Mouse (Mus musculus): Measurements from ENCODE around the gene Asprv1. TPM values are rescaled to one million over a fixed set of nuclear protein-coding genes. Genes with fewer than 3 reads are reported as not detected.

The Asprv1 gene
- polyA plus RNA-seq, 1 experiment = 2.0 TPM

DNA sequence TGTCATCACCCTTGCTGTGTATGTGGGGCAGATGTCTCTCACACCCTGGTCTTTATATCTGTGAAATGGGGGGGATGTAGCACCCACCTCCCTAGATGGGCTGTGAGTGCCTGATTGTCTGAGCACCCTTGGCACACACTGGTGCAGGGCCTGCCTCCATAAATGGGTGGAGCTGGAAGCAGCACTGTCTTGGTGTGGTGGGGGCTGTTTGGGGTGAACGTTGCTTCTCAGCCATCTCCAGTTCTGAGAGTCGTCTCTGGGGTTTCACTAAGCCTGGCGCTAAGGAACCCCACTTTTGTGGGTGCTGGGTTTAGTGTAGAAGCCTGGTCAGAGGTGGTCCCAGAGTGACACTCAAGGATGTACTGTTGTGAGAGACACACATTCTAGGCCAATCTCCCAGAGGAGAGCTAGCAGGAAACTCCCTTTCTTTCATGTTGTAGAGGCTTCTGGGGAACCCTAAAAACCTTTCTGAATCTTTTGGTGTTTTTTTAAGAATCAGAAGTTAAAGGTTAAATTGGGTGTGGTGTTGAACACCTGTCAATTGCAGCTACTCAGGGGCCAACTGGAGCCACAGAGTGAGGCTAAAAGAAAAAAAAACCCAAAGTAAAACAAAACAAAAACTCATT lies 16.9 kb downstream of the Asprv1 start:
- TF ChIP-seq POLR2A (IDR thresholded peaks at IDR 0.05; ENCODE audit: borderline replicate concordance, extremely low read depth, insufficient read depth, insufficient read length, poor library complexity, severe bottlenecking) = no peak
- DNase-seq (ENCODE audit: low read depth) = no peak

DNA sequence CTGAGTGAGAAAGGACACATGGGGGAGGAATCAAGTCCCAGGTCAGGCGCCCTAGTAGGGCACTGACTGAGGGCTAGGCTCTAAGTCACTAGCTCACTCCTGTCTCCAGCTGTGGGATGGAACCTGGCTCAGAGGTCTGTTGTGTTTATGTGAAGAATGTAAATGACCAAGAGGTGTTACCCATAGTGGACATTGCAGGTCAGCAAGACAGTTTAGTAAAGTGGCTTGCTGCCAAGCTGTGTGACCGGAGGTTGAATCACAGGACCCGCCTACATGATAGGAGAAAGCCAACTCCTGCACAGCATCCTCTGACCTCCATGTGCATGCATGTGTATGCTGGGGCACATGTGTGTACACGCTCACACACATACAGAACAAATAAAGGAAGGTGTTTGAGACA lies 17.6 kb downstream of the Asprv1 start:
- no peak for DNase-seq (ENCODE audit: low read depth)
- TF ChIP-seq POLR2A (IDR thresholded peaks at IDR 0.05; ENCODE audit: borderline replicate concordance, extremely low read depth, insufficient read depth, insufficient read length, poor library complexity, severe bottlenecking) (no peak), CTCF (IDR thresholded peaks at IDR 0.05; ENCODE audit: borderline replicate concordance, extremely low read depth, insufficient read depth, insufficient read length) (no peak)

DNA sequence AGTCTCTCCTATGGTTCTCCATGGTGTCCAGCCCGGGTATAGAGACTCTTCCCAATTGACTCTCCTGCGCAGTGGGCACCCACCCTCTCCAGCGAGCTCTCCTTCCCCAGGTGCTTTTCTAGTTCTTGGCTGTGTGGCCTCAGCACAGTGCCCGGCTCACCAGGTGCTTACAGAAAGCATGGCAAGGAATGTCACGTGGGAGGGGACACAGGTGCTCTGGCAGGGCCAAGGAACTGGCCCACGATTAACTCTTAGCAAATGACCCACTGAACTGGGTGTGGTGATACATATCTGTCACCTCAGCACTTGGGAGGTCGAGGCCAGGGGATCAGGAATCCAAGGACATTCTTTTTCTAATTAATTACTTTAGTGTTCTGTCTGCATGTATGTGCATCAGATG lies 18.2 kb downstream of the Asprv1 start:
- TF ChIP-seq CTCF (IDR thresholded peaks at IDR 0.05; ENCODE audit: borderline replicate concordance, extremely low read depth, insufficient read depth, insufficient read length) (no peak), POLR2A (IDR thresholded peaks at IDR 0.05; ENCODE audit: borderline replicate concordance, extremely low read depth, insufficient read depth, insufficient read length, poor library complexity, severe bottlenecking) (no peak)
- DNase-seq (ENCODE audit: low read depth) = no peak

DNA sequence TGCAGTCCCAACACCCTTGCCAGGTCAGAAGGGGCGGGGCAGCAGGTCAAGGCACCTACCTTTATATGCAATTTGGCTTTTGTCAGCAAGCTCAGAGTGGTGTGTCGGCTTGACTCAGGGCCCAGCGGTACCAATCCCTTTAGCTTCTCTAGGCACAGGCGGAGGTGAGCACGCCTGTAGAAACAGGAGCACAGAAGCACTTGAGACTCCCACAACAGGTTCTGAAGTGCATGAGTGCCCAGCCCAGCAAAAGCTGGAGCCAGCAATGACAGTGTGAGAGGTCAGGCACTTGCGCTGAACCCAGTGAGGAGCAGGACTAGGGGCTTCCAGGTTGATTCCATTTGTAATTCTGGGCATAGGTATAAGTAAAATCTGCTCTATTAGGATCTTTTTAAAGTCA lies 25.1 kb downstream of the Asprv1 start:
- no peak for DNase-seq (ENCODE audit: low read depth)
- TF ChIP-seq CTCF (IDR thresholded peaks at IDR 0.05; ENCODE audit: borderline replicate concordance, extremely low read depth, insufficient read depth, insufficient read length) = no peak
- no peak for TF ChIP-seq POLR2A (IDR thresholded peaks at IDR 0.05; ENCODE audit: borderline replicate concordance, extremely low read depth, insufficient read depth, insufficient read length, poor library complexity, severe bottlenecking)

DNA sequence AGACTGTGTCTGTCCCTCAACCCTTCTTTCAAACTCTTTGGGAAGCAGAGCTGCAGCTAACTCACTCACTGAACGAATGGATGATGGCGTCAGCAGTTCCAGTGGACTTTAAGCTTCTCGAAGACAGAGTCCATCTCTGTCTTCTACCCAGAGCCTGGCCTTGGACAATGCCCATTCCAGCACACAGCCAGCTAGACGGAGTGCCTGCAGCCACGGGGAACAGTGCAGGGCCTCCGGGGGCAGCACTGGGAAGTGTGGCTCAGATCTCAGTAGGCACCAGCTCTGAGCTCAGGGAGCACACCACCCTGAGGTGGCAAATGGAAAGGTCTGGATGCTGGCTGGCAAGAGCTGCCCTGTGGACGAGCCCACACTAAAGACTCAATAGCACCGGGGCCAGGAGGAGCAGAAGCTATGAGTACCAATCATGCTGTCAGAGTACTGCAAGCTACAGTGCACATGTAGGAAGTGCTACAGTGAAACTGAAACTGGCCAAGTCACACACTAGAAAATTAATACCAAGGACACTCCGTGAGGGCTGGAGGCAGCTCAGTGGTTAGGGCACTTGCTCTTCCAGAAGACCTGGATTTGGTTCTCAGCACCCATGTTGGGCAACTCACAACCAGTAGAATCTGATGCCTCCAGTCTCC lies 26.4 kb downstream of the Asprv1 start:
- DNase-seq (ENCODE audit: low read depth) = no peak
- TF ChIP-seq CTCF (IDR thresholded peaks at IDR 0.05; ENCODE audit: borderline replicate concordance, extremely low read depth, insufficient read depth, insufficient read length) (no peak), POLR2A (IDR thresholded peaks at IDR 0.05; ENCODE audit: borderline replicate concordance, extremely low read depth, insufficient read depth, insufficient read length, poor library complexity, severe bottlenecking) (no peak)

DNA sequence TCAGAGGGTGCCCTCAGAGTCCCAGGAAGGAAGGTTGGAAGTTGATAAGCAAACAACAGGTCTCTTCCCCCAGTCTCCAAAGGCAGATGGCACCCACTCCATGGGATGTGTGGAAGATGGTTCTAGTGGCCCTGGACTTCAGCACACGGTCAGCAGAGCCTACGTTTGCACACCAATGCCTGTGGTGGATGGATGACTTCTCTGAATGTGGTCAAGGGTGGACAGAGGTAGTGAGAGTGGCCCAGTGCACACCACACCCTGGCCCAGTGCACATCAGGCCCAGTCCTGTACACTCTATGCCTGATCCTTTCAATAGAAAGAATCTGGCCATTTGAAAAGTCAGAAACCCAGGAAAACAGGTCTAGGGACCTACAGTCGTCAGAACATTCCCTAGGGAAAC lies 30.5 kb downstream of the Asprv1 start:
- no peak for DNase-seq (ENCODE audit: low read depth)
- TF ChIP-seq POLR2A (IDR thresholded peaks at IDR 0.05; ENCODE audit: borderline replicate concordance, extremely low read depth, insufficient read depth, insufficient read length, poor library complexity, severe bottlenecking) (no peak), CTCF (IDR thresholded peaks at IDR 0.05; ENCODE audit: borderline replicate concordance, extremely low read depth, insufficient read depth, insufficient read length) (no peak)

DNA sequence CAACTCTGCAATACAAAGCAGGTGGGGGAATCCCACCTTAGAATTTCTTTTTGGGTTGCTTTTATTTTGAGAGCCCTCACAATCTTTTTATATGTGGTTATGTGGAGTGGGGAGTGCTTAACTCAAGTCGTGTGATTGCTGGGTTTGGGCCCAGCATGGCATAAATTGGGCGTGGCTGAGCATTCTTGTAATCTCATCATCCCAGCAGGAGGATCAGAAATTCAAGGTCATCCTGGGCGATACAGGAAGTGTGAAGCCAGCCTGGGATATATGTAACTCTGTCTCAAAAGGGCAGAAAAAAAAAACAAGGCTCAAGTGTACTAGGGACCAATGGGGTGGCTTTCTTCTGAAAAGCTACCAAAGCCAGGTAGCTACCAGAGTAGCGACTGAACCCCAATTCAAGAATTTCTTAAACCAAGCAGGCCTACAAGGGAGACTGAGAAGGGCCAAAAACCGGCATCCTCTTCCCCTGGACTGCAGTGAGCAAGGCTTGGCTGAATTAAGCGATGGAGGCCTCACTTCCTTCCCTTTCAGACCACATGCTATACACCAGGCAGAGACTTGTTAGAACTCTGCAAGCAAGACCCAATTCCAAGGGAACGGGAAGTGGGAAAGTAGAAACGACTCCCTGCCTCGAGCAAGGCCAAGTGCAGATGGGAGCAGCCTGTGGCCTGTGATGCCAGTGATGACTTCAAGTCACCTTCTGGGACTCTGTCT lies 32.4 kb downstream of the Asprv1 start:
- TF ChIP-seq POLR2A (IDR thresholded peaks at IDR 0.05; ENCODE audit: borderline replicate concordance, extremely low read depth, insufficient read depth, insufficient read length, poor library complexity, severe bottlenecking) = no peak
- no peak for TF ChIP-seq CTCF (IDR thresholded peaks at IDR 0.05; ENCODE audit: borderline replicate concordance, extremely low read depth, insufficient read depth, insufficient read length)
- no peak for DNase-seq (ENCODE audit: low read depth)

- TF ChIP-seq CTCF (IDR thresholded peaks at IDR 0.05; ENCODE audit: borderline replicate concordance, extremely low read depth, insufficient read depth, insufficient read length) (no peak), POLR2A (IDR thresholded peaks at IDR 0.05; ENCODE audit: borderline replicate concordance, extremely low read depth, insufficient read depth, insufficient read length, poor library complexity, severe bottlenecking) (no peak)
- DNase-seq (ENCODE audit: low read depth) = no peak
Measured at GRCm38 (mm10) chr6:86665076-86665475, 37.1 kb downstream of the Asprv1 start.

DNA sequence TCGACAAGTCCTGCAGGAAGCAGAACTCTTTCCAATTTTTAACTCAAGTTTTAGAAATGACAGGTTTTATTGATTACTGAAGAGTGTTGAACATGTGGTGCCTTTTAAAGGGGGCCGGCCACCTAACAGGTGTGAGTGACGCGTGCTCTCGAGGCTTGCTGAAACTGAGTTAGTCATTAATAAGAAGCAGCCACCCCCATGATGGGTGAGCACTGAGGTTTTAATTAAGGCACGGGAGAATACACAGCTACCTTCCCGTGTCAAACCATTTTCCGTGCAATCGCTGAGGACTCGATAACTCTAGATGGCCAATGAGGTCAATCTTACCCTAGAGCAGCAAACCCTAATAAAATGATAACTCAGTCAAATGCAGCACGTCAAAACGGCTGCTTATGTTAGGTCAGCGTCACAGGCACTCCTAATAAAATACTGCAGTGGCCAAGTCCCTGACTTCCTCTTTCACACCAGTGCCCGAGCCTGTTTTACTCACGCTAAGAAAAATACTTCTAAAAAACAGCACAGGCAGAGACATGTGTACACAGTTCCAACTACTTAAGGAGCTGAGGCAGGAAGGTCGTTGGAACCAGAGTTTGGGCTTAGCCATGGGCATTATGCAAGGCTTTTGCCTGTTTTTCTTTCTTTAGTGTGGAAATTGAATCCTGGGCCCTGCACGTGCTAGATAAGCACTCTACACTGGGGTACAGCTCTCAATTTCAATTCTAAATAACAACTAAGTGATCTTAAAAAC lies 37.8 kb downstream of the Asprv1 start:
- no peak for TF ChIP-seq CTCF (IDR thresholded peaks at IDR 0.05; ENCODE audit: borderline replicate concordance, extremely low read depth, insufficient read depth, insufficient read length)
- TF ChIP-seq POLR2A (IDR thresholded peaks at IDR 0.05; ENCODE audit: borderline replicate concordance, extremely low read depth, insufficient read depth, insufficient read length, poor library complexity, severe bottlenecking) = no peak

DNA sequence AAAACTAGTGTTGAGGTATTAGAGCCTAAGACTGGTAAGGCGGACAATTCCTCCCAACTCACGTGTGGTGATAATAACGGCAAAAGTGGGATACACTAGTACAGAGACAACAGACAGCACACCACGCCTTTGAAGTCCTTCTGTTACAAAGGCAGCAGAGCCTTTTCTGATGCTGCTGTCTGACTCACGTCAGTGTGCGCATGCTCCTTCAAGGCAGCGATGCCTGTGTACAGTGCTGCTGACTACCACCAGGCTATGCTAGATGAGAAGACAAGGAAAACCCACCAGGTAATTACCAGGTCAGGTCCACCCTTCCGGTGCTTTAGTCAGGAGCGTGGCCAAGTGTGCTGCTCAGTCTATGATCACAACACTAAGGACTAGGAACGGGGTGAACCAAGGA lies 39.1 kb downstream of the Asprv1 start:
- TF ChIP-seq CTCF (IDR thresholded peaks at IDR 0.05; ENCODE audit: borderline replicate concordance, extremely low read depth, insufficient read depth, insufficient read length) (no peak), POLR2A (IDR thresholded peaks at IDR 0.05; ENCODE audit: borderline replicate concordance, extremely low read depth, insufficient read depth, insufficient read length, poor library complexity, severe bottlenecking) (no peak)
- DNase-seq (ENCODE audit: low read depth) = no peak

More for the DNA sequence above, 37.8 kb downstream of the Asprv1 start:
- DNase-seq (ENCODE audit: low read depth) = no peak

GRCm38 (mm10) chr6:86668580-86669239 lies 40.7 kb downstream of the Asprv1 start, which contains the start of gene Mxd1:
Gene Mxd1, minus strand, starts transcription at chr6:86669161.
- no peak for TF ChIP-seq CTCF (IDR thresholded peaks at IDR 0.05; ENCODE audit: borderline replicate concordance, extremely low read depth, insufficient read depth, insufficient read length)
- peak; percentile 64; the same call in 1 of the 2 replicates for TF ChIP-seq POLR2A (IDR thresholded peaks at IDR 0.05; ENCODE audit: borderline replicate concordance, extremely low read depth, insufficient read depth, insufficient read length, poor library complexity, severe bottlenecking)
- DNase-seq (ENCODE audit: low read depth) = peak; percentile 8
